Mouse (Mus musculus) adrenal gland, postnatal 36 days (tissue): Measurements from ENCODE around the gene Ssu72. TPM values are rescaled to one million over a fixed set of nuclear protein-coding genes. Genes with fewer than 3 reads are reported as not detected.
A peak's percentile ranks its signal among the peaks of the same experiment; 100 is the strongest.

ENCODE experiments used
- DNase-seq, 2 experiments: peaks; one replicate each; pipeline ENCODE4 v3.0.0; 2021; ENCODE audit warnings: mixed read lengths in 1 of 2
- total RNA-seq, 2 experiments: library from RNA; stranded (reverse); gene quantifications; 2 replicates each; pipeline ENCODE4 v1.2.3; 2021

Gene Ssu72
- total RNA-seq, 2 experiments from 2014 or later, result 98.1 to 123 TPM

DNA sequence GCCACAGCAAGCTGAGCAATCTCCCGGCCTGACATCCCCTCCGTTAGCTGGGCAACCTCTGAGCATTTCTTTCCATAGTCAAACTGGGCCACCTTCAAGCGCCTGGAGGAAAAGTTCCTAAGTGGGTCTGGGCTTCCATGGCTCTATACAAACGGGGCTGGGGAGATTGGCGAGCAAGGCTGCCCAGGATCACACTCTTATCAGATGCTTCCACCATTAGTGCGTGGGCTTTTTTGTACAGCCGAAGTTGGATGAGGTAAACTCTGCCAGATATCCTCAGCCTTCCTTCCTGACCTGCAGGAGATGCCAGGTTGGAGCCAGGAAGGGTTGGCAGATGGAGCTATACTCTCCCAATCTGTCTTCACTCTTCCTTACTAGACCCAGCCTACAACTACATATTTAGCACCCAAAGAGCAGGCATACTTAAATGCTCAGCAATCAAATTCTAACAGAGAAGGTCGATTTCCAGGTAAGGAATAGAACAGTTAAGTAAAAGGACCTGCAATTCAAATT is 41.5 kb downstream of the Ssu72 start:
- DNase-seq, result no peak

DNA sequence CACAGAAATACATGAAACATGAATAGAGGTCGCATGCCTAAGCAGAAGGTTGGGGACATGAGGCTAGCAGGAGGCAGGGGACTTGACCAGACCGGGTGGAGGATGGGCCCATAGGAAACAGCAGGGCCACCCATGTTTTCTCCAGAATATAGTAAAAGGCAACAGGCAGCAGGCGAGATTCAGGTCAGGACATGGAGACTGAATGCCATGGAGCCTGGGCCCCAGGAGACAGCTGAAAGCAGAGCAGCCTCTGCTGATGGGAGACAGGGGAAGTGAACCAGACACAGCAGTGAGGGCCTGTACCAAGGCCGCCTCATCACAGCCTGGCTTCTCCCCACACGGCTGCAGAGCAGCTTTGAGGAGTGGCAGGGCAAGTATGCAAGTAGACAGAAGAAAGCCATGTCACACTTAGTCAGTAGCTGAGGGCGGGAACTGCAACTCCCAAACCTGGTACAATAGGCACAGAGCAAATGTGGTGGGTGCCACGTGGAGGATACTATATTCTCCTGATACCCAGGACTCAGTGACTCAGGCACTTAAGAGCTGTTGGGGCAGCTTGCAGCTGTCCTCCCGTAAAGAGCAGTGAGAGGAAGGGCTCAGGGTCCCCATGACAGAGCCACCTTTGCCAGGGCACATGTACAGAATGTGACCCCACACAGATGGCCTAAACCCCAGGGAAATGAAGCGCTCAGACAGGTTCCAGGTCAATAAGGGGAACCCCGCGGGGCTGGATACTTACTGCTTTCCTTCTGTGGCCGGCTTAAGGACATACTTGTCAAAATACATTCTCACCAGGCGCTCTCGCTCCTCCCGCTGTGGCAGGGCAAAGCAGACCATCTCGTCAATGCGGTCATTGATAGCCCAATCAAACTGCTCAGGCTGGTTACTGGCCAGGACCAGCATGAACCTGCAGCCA is 42.2 kb downstream of the Ssu72 start:
- DNase-seq, result no peak

DNA sequence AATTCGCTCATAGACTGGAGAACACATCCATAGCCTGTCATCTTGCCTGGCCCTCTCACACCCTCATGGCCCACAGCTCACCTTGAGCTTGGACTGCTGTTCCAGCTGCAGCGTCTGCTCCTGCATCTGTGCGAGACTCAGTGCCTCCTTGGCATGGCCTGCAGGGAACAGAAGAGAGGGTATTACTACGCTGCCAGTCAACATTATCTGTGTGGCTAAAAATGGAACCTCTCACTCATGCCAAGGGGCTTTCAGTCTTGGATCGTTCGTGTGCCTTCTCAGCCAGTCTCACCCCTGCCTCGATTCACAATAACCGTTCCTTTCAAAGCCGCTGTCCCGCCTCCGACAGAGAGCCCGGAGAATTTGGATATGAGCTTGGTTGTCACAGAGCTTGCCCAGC is 52.4 kb downstream of the Ssu72 start:
- DNase-seq, result no peak

DNA sequence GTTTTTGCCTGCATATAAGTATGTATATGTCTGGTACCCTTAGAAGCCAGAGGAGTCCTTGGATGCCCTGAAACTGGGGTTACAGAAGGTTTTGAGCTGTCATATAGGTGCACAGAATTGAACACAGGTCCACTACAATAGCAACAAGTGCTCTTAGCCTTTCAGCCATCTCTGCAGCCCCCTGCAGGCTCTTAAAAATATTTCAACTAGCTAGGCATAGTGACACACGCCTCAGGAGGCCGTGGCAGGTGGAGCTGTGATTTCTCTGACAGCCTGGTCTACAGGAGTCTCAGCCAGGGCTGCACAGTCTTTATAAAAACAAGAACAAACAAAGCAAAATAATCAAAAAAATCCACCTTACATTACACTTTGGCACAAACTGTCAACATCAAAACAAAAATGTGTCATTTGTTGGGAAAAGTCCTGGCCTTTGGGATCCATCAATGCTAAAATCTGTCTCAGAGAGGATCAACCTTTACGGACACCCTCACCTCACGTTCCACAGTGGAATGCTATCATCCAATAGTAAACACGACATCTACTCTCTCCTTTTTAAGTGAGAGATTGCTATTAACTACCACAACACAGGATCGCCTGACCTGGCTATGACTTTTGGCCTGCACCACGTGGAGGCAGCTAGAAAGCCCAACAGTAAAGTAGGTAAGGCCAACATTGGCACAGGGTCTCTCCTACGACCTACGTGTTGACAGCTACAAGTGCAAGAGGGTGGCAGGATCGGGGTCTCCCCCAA is 55.4 kb downstream of the Ssu72 start:
- DNase-seq, result peak in 1 of 2 experiments; percentile 46

DNA sequence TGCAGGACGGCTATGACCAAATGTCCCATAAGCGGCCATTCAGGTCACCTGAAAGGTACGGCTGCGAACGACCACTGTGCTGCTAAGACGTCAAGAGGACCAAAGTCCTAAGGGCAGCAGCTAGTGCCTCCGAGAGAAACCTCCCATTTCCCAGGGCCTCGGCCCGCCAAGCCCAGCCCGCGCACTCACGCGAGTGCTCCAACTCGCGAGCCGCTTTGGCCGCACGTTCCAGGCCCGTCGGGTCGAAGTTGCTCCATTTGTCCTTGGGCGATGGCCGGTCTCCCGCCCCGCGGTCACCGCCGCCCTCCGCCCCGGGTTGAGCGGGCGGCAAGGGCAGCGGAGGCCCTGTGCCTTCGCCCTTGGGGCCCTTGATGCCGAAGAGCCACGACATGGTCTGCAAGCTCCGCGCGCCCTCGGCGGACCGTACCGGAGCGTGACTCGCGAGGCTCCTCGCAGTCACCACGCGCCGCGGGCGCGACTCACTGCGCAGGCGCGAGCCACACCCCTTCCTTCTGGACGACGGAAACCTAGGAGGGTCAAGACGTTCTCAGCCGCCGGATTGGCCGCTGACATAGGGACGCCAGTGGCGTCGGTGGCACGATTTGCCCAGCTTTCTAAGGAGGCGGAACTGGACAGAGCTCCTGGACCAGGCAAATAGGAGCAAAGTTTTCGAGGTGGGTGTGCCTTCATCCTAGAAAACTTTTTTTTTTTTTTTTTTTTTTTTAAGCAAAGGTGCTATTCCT is 56.2 kb downstream of the Ssu72 start, which contains the start of gene Atad3a:
Gene Atad3a (minus strand): TSS at position 481 of the 743 bp plus-strand sequence.
- DNase-seq, result peak; percentile 96 to 97

DNA sequence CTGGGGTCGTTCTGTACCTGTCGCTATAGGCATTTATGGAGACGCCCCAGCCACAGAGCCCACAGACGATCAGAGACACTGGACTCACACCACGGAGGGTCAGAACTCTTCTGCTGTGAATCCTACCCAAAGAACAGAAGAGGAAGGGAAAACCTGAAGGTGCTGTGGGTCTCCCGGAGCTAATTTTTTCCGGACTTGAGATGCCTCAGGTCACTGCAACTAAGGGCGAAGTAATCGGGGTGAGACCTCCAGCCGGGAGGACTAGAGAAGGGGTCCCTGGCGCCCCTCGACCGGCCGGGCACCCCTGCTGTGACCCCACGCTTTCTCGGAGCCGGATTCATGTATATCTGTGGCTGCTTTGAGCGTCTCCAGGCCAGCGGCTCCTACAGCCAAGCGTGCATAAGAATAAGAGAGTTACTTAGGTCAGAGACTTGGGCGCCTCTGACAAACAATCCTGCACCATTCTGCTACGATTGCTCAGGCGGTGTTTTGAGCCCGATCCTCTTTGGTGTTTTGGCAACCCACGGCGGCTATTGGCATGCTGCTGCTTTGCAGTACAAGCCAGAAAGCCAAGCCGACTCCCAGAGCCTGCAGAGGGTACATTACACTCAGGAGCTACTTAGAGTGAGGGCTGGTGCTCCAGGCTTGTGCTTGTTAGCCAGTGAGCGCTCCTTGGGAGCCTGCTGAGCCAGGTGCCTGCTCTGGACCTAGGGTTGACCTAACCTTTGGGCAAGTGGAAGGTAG is 56.9 kb downstream of the Ssu72 start:
- peak; percentile 22 to 39 for DNase-seq

DNA sequence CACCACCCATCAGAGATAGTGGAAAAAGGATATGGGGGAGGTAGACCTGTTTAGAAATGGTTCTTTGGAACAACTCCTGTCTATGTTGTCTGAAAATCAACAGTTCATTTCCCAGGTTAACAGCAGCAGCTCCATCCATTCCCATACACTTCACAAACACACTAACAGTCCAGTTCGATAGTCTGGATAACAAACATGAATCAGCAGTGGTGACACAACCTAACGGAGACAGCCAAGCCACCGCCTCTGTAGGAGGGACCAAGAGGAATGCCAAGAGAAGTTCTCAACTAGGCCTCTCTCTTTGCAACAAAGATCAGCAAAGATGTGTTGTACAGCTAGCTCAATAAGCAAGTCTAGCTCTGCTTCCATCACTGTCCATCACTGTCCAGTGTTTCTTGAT is 57.8 kb downstream of the Ssu72 start:
- DNase-seq, result peak; percentile 60 to 61

DNA sequence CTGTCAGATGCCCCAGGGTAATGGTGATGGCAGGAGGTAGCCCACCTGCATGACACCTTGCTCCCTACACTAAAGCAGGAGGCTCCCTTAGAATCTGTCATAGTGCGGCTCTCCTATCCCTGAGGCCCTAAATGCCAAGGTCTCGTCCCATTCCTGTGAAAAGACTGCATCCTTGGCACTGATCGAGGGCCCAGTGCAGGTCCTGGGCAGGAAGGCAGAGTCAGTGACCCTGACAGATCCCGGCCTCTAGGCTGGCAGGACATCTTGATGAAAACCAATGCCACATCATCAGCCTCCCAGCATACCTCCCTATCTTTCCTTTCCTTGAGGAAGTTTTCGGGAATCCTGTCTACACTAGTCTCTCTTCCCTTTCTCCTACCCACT is 64.9 kb downstream of the Ssu72 start:
- peak in 1 of 2 experiments; percentile 54 for DNase-seq

DNA sequence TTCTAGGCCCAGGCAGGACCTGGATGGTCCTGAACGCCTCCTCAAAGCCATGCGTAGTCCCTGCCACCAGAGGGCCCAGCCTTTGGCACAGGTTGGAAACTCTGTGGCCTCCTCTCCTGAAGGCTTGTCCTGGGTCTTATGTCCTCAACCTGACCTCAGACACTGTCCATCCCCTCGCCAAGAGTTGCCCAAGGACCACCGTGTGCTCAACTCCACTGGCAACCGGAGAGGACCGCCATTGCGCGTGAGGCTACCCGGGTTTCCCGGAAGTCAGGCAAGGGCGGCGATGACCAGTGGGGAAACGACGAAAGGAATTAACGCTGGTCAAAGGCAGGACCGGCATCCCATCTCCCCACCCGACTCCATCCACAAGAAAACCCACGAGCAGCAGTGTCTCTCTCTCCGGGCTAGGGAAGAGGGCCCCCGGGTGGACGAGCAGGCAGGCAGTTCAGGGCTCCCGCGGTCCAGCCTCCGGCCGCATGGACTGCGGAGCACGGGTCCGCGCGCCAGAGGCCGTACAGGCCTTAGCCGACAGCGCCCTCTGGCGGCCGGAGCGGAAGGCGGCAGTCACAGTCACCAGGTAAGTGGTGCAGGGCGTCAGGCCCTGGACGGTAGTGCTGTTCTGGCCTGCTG is 65.4 kb downstream of the Ssu72 start:
- DNase-seq, result peak; percentile 94 to 95

DNA sequence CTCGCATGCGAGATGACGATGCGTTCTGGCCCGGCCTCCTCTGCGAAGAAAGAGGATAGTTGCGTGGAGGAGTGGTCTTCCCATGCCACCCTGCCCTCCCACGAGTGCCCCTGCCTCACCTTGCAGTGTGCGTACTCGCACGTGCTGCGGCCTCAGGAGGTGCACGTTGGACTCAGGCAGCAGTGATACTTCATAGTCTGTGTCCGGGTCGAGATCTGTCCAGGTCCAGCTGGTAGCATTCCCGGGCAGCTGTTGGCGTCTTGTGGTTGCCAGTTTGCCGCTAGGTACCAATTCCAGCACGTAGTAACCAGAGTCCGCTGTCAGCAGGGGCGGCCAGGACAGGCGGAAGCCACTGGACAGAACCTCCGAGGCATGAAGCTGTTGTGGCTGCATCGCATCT is 66.0 kb downstream of the Ssu72 start:
- DNase-seq, result no peak

DNA sequence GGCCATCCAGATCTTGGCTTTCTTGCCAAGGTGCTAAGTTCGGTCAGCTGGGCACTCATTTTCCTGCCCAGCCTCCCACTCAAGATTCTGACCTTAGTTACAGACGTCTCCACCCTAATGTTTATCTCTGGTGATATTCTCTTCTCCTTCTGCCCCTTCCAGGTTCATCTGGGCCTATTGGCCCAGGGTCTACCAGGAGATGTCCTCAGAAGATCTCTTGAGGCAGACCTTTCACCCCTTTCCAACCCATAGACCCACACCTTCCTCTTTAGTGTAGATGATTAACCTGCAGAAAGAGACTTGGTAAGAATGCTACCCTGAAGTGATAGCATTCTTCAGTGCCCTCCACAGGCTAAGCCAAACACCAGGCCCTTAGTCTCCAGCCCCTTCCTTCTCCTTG is 67.1 kb downstream of the Ssu72 start:
- no peak for DNase-seq

DNA sequence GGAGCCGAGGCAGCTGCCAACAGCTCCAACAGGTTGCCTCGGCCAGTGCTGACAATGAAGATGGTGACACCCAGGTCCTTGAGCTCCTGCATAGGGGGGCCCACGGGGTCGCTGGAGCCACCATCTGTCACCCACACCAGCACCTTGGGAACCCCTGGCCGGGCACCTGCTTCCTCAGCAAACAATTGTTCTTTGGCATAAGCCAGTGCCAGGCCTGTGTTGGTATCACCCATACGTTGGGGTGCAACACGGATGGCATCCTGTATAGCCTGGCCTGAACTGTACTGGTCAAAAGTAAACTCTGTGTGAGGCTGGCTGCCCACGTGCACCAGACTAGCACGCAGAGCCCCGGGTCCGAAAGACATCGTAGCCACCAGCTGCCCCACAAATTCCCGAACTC is 68.2 kb downstream of the Ssu72 start:
- DNase-seq, result no peak

DNA sequence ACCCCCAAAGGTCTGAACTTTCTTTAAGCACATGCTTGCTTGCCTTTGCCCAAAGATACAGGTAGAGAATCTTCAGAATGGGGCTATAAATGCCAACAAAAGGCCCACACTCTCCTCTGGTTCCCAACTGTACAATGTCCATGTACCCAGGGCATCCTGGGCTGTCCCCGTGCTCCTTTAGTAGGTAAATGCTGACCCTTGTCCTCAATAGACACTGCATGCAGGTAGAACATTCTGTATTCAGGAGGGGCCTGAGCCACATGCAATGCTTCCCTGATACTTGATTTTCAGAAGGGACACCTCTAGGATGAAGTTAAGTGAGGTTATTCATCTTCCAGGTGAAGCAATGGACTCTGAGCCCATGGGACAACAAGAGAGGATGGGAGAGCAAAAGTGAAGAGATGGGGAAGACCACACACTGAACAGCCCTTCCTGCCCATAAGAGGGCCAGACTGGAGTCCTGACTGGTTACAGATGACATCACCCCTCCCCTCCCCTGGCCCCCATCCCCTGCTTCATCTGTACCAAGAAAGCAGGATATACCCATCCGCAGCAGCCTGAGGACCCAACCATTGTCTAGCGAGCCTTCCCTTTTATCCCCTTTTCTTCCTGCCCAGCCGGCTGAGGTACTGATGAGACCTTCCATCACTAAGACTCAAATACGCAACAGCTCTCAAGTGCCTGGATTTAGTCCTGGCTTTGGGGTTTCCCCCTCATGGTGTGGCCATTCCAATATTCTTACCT is 68.9 kb downstream of the Ssu72 start:
- DNase-seq, result no peak

DNA sequence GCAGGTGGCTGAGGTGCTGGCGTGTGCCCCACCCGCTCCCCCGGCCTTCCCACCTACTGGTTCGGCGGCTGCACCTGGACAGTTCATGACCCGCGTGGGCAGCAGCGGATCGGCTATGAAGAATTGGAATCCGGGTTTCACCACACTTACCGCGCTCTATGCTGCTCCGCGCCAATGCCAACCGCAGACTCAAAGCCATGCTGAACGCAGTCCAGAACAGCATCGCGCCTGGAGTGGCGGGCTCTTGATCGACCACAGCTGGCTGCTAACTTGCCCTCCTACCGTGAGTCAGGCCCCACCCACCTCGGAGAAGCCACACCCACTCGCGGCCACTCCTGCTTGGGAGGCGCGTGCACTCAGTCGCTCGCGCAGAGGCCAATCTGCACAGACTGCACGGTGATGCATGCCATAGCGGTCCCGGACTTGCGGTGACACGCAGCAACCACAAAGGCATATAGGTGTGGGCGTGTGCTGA is 69.7 kb downstream of the Ssu72 start, which contains the start of gene Vwa1:
Gene Vwa1 (minus strand): TSS at position 419 of the 475 bp plus-strand sequence.
- peak; percentile 94 to 95 for DNase-seq

DNA sequence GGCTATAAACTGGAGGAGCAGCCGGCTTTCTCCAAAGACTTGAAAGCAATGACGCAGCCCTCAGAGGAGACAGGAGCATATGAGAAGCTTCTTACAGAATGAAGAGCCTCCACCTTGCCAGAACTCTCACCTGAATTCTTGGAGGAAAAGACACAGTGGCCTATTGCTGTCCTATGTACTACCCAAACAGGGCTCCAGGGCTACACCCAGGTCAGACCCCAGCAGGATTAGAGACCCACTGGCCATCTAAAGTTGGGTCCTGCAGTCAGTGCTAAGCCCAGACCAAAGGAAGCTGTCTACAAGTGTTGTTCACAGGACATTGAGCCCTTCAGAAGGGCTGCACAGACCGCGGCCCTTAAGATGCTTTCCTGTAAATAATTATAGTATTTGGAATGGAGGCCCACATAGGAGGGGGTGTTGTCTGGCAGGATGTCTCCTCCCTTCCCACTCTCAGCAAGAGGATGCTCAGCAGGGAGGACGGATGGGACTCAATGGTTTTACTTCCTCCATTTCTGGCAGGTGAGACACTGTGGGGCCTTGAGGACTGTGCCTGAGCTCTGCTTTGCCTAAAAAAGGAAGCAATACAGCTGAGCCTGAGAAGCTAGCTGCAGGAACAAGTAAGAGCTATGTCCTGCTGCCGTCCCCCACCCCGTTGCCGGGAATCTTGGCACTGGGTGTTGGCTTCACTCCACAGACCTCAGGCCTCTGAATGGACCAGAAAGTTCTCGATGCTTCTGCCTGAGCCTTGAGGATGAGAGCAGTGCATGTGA is 70.6 kb downstream of the Ssu72 start:
- peak; percentile 60 to 61 for DNase-seq

DNA sequence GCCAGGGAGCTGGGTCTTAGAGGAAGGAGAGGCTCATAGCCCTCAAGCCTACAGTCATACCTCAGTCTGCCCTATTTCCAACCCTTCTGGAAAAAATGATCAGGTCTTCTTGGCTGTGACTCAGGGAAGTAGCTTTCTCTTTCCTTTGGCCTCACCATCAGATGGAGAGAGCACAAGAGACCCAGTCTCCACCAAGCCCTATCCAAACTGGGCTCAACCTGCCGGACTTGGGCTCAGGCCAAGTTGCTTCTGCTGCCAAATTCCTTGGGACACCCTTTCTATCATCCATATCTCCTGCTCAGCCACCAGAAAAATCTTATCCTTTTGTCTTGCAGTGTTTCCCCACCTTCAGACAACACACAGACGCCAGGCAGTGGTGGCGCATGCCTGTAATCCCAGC is 71.3 kb downstream of the Ssu72 start:
- peak; percentile 43 to 71 for DNase-seq

DNA sequence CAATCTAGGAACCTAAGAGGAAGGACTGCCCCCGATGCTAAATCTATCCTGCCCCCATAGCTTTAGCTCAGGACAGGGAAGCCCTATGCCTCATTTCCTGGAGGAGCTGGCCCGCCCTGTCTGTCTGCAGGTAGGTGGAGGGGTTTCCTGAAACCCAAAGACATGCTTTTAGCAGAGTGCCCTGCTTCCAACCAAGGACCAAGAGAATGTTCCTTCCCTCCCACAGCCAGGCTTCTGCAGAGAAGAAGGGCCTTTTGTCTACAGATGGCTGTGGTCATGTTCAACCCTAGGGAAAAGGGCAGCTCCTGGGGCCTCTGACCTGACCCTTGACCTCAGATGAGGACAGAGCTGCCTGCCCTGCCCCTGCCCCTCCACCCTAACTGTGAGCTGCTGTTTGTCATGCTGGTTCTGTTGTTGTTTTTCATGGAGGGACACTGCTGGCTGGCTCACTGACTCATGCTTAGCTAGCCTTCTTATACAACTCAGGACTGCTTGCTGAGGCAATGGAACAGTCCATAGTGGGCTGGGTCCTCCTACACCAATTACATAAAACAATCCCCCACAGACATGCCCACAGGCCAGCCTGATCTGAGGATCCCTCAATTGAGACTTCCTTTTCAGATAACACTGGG is 72.2 kb downstream of the Ssu72 start:
- peak in 1 of 2 experiments; percentile 33 for DNase-seq

DNA sequence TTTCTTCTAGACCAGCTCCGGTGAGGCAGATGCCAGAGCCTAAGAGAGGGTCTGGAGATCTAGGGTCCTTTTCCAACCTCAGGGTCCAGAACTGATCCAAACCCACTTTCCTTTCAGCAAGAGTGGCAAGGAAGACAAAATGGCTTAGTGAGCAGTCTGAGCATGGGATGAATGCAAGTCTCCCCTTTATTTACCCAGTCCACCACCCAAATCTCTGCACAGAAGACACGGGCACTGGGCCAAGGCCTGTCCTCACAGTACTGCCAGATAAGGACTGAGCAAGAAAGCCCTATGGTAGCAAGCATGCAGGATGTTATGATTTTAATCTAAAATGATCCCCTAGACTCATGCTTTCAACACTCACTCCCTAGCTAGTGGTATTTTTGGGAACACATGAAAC is 73.2 kb downstream of the Ssu72 start:
- DNase-seq, result peak; percentile 41 to 48

DNA sequence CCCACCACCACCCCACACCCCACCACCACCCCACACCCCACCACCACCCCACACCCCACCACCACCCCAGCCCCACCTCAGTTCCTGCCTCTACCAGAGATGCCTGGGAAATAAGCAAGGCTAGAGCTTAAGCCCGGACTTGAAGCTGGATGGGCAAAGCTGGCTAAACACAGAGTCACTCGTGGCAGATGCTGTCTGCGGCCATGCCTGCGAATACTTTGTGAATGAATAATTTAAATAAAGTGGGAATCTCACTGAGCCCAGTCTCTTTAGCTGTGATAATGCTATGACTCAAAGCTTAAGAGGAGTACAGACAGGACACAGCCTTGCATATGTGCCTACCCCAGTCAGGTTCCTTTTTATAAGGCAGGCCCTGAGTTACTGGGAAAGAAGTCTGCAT is 74.9 kb downstream of the Ssu72 start:
- DNase-seq, result no peak
